ENCODE assay signal across 9 mouse cellular contexts in genomic region chr15:59828421-59828820, GRCm38 (mm10).
DNase-seq lines count a peak whose midpoint lies in the region; ATAC-seq lines count a peak whose summit lies in the region.
"Had no signal": no experiment of that assay in that cellular context is flagged by ENCODE, and none has a peak within 500 bp of the region (broad histone marks: within the 10 kb centered on the region; RNA-seq: fewer than 3 reads in every experiment).

No protein-coding gene starts in this region.

- H3K4me3 ChIP-seq in heart, embryonic 15.5 days = no peak overlapping the region
- no peak overlapping the region for H3K4me3 ChIP-seq in liver, embryonic 13.5 days (replicated peaks)
- H3K4me3 ChIP-seq in stomach, embryonic 16.5 days (replicated peaks; ENCODE audit: low read length) = no peak overlapping the region
- H3K4me3 ChIP-seq: embryonic facial prominence, embryonic 12.5 days had no signal

- peak; percentile 62 for DNase-seq in CD4-positive helper T cell, adult 2 months (ENCODE audit: low read depth, low spot score)
- DNase-seq in brain, adult 2 months (ENCODE audit: low read depth, low spot score) = peak; percentile 94
- DNase-seq in fibroblast of lung, adult 2 months (ENCODE audit: low read depth) = peak; percentile 61
- DNase-seq in kidney, postnatal 10 days = peak; percentile 87
- DNase-seq in liver, embryonic 13.5 days = peak; percentile 17
- peak; percentile 12 to 54 for DNase-seq in natural killer cell, adult 2 months (ENCODE audit: low spot score in 2 of 2)

- ATAC-seq in heart, embryonic 15.5 days (replicated peaks; ENCODE audit: insufficient number of reproducible peaks, insufficient read depth, low FRiP score, low read depth) = no peak; the same call in 1 of the 2 replicates
- ATAC-seq in liver, embryonic 13.5 days (ENCODE audit: low read depth) = peak; percentile 51; the same call in 1 of the 2 replicates
- ATAC-seq in stomach, embryonic 16.5 days (ENCODE audit: insufficient read depth, low FRiP score) = peak; percentile 26; the same call in 1 of the 2 replicates

- H3K36me3 ChIP-seq in heart, embryonic 15.5 days = no peaks in the 10 kb centered on the region
- H3K36me3 ChIP-seq in liver, embryonic 13.5 days = no peaks in the 10 kb centered on the region
- H3K36me3 ChIP-seq in stomach, embryonic 16.5 days (ENCODE audit: control insufficient read depth, insufficient read depth, low read length) = no peaks in the 10 kb centered on the region
- H3K36me3 ChIP-seq: embryonic facial prominence, embryonic 12.5 days had no signal

- H3K27me3 ChIP-seq in heart, embryonic 15.5 days = no peaks in the 10 kb centered on the region
- H3K27me3 ChIP-seq in liver, embryonic 13.5 days = no peaks in the 10 kb centered on the region
- no peaks in the 10 kb centered on the region for H3K27me3 ChIP-seq in stomach, embryonic 16.5 days (ENCODE audit: control insufficient read depth, insufficient read depth, low read length)
- H3K27me3 ChIP-seq: embryonic facial prominence, embryonic 12.5 days had no signal

- no peak overlapping the region for H3K9ac ChIP-seq in heart, embryonic 15.5 days
- no peak overlapping the region for H3K9ac ChIP-seq in liver, embryonic 13.5 days
- no peak overlapping the region for H3K9ac ChIP-seq in stomach, embryonic 16.5 days (ENCODE audit: low read length)
- H3K9ac ChIP-seq: embryonic facial prominence, embryonic 12.5 days had no signal

- H3K4me1 ChIP-seq in heart, embryonic 15.5 days (replicated peaks) = peaks cover 16% of the 10 kb centered on the region
- H3K4me1 ChIP-seq in liver, embryonic 13.5 days (replicated peaks) = no peaks in the 10 kb centered on the region; the same call in 1 of the 2 replicates
- peaks cover 9% of the 10 kb centered on the region; the same call in 1 of the 2 replicates for H3K4me1 ChIP-seq in stomach, embryonic 16.5 days (ENCODE audit: control insufficient read depth, insufficient read depth, low read length)

- no peaks in the 10 kb centered on the region for H3K9me3 ChIP-seq in heart, embryonic 15.5 days (replicated peaks)
- H3K9me3 ChIP-seq in liver, embryonic 13.5 days (replicated peaks) = no peaks in the 10 kb centered on the region
- H3K9me3 ChIP-seq in stomach, embryonic 16.5 days (replicated peaks; ENCODE audit: control insufficient read depth, low read length) = no peaks in the 10 kb centered on the region
- H3K9me3 ChIP-seq: embryonic facial prominence, embryonic 12.5 days had no signal

- 22% methylated on average over 5 of the region's 5 CpGs for WGBS in heart, embryonic 15.5 days
- WGBS in liver, embryonic 13.5 days (ENCODE audit: insufficient replicate concordance) = 19% methylated on average over 5 of the region's 5 CpGs
- 21% methylated on average over 5 of the region's 5 CpGs for whole genome bisulfite sequencing in stomach, embryonic 16.5 days

- H3K4me2 ChIP-seq in heart, embryonic 15.5 days = peak overlapping the region; percentile 33; the same call in 1 of the 2 replicates
- H3K4me2 ChIP-seq in liver, embryonic 13.5 days = no peak overlapping the region
- no peak overlapping the region for H3K4me2 ChIP-seq in stomach, embryonic 16.5 days (ENCODE audit: low read depth, low read length)
- H3K4me2 ChIP-seq: embryonic facial prominence, embryonic 12.5 days had no signal

- no peak overlapping the region for H3K27ac ChIP-seq in heart, embryonic 15.5 days
- no peak overlapping the region for H3K27ac ChIP-seq in liver, embryonic 13.5 days
- H3K27ac ChIP-seq in stomach, embryonic 16.5 days (ENCODE audit: low read length) = no peak overlapping the region
- H3K27ac ChIP-seq: embryonic facial prominence, embryonic 12.5 days had no signal

Comparison
In these comparisons a context has a peak if more than half of its experiments do, and no peak if none do; other contexts are left out.
1. DNase-seq: peak in every context shown above with its lines; median percentile 94 in brain, adult 2 months; 87 in kidney, postnatal 10 days; 62 in CD4-positive helper T cell, adult 2 months; 61 in fibroblast of lung, adult 2 months; 33 in natural killer cell, adult 2 months; 17 in liver, embryonic 13.5 days.